Mouse (Mus musculus) hematopoietic multipotent progenitor cell, adult 10-12 weeks (in vitro differentiated cells): ENCODE measurements around the gene Vmn2r8. TPM values are rescaled to one million over a fixed set of nuclear protein-coding genes. Genes with fewer than 3 reads are reported as not detected.

Source experiments
- polyA plus RNA-seq: library from polyadenylated mRNA; stranded (reverse); fragments of >175 nt; gene quantifications from 2 replicates; pipeline ENCODE4 v1.2.3, GENCODE M21; 2012; ENCODE audit warnings: low replicate concordance

Vmn2r8 gene
- not detected in 2 replicates for polyA plus RNA-seq

DNA sequence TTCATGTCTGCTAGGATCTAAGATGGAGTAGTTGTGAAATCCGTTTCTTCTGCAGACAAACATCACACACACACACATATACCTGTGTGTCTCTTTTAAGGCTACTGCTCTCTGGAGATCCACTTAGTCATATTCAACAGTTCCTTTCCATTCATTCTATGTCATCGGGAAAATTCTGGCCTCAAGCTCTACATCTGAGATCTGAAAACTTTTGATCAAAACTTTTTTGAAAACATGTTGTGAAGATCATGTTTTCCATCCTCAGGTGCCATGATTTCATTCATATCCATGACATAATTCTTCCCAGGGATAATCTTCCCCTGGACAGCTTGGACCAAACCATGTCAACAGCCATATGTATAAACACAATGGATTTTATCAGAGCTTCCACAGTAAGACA is at the start of gene Vmn2r8:
Vmn2r8 (minus strand) TSS at position 101 of the 400 bp plus-strand sequence.

DNA sequence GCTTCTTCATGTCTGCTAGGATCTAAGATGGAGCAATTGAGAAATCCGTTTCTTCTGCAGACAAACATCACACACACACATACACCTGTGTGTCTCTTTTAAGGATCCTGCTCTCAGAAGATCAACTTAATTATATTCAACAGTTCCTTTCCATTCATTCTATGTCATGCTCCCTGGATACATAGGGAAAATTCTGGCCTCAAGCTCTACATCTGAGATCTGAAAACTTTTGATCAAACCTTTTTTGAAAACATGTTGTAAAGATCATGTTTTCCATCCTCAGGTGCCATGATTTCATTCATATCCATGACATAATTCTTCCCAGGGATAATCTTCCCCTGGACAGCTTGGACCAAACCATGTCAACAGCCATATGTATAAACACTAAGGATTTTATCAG is 43.9 kb upstream of the Vmn2r8 start, which contains the start of gene Vmn2r9:
Vmn2r9 (minus strand) TSS at position 101 of the 400 bp plus-strand sequence.

DNA sequence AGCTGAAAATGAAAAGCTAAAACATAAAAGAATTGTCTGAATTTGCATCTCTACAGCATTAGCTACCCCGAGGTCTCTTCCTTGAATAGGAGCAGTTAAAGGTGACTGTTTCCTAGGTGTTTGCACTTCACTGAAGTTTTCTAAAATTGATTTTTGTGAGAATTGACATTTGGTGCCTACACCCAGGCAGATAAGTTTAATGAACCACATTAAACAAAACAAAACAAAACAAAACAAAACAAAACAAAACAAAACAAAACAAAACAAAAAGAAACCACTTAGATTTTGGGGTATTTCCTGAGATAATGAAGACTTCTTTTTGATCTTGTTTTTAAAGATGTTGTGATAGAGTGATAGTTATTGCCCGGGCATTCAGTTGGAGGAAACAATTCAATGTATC is 13.4 kb downstream of the Vmn2r8 start, which contains the start of gene Tmed11:
Tmed11 (minus strand) TSS at position 101 of the 400 bp plus-strand sequence.

DNA sequence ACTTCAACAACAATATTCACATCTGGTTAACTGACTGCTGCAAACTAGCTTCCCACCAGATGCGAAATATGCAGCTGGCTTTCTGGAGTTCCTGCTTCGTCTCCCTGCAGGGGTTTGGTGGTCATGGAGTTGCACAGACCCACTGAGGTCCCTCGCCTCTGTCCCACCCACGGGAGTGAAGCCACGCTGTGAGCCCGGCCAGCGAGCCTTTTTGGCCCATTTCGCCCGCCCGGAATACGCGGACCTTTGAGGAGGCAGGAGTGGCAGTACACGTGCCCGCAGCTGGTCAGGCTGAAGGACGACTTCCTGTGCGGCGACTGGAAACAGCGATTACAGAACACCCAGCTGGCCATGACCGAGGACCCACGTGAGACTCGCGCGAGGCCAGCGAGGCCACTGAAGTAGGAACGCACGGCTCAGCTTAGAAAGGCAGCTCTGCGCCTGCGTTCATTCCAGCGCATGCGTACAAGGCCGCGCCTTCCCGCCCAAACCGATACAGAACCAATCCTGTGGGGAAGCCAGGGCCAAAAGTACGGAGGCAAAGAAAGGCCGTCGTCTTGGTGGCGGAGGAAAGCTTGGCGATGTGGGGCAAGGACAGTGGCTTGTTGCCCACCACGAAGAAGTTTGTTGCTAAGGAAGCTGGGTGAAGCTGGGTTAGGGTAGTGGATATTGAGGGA is 33.9 kb downstream of the Vmn2r8 start, which contains the start of gene Rnf212:
Rnf212 (minus strand) TSS at position 353 of the 677 bp plus-strand sequence.

Other genes starting within 250 kb of the Vmn2r8 start
- 78.6 and 91.9 TPM in 2 replicates for gene Gak, start 179.1 kb downstream of the Vmn2r8 start, polyA plus RNA-seq
- gene Tmem175, start 179.1 kb downstream of the Vmn2r8 start, polyA plus RNA-seq: 2.8 and 4.8 TPM in 2 replicates
- 19.4 and 24.3 TPM in 2 replicates for gene Idua, start 148.5 kb downstream of the Vmn2r8 start, polyA plus RNA-seq
- 6.7 and 11.7 TPM in 2 replicates for gene Dgkq, start 139.2 kb downstream of the Vmn2r8 start, polyA plus RNA-seq
- 0.11 and 2.2 TPM in 2 replicates for gene Slc26a1, start 133.3 kb downstream of the Vmn2r8 start, polyA plus RNA-seq
- 4.9 and 9.6 TPM in 2 replicates for gene Fgfrl1, start 116.5 kb downstream of the Vmn2r8 start, polyA plus RNA-seq
- gene Rnf212, start 33.9 kb downstream of the Vmn2r8 start, polyA plus RNA-seq: 0.47 TPM in 1 of 2 replicates, not detected in the other
- not detected in 2 replicates for gene Tmed11, start 13.5 kb downstream of the Vmn2r8 start, polyA plus RNA-seq
- gene Vmn2r9, start 43.8 kb upstream of the Vmn2r8 start, polyA plus RNA-seq: not detected in 2 replicates
- not detected in 2 replicates for gene Vmn2r10, start 197.7 kb upstream of the Vmn2r8 start, polyA plus RNA-seq